Mouse (Mus musculus) kidney, postnatal 14 days (tissue): ENCODE results near the gene Leo1.
"Not testable (repeated sequence)": the region's sequence is repeated elsewhere in the genome, so short reads cannot be mapped to it uniquely, and the experiment has no call there.

ENCODE experiments used
- DNase-seq: peaks from one replicate; pipeline ENCODE4 v3.0.0; 2022; ENCODE audit warnings: mixed read lengths

Leo1 gene

GRCm38 (mm10) chr9:75479106-75479725 lies 37.9 kb downstream of the Leo1 start:
- DNase-seq, result no peak

- DNase-seq, result no peak
Observed at GRCm38 (mm10) chr9:75480536-75481075, 39.3 kb downstream of the Leo1 start.

GRCm38 (mm10) chr9:75485231-75485630 lies 43.9 kb downstream of the Leo1 start:
- no peak for DNase-seq

- DNase-seq, result not testable (repeated sequence)
Observed at GRCm38 (mm10) chr9:75488255-75488654, 46.9 kb downstream of the Leo1 start.

GRCm38 (mm10) chr9:75494407-75495005 lies 53.2 kb downstream of the Leo1 start:
- DNase-seq, result no peak

GRCm38 (mm10) chr9:75495945-75496344 lies 54.6 kb downstream of the Leo1 start:
- DNase-seq, result no peak

GRCm38 (mm10) chr9:75498571-75498970 lies 57.2 kb downstream of the Leo1 start:
- DNase-seq, result no peak

- no peak for DNase-seq
Observed at GRCm38 (mm10) chr9:75504311-75504710, 63.0 kb downstream of the Leo1 start.

- no peak for DNase-seq
Observed at GRCm38 (mm10) chr9:75511236-75511939, 70.1 kb downstream of the Leo1 start.

- peak; percentile 48 for DNase-seq
Observed at GRCm38 (mm10) chr9:75515464-75516113, 74.3 kb downstream of the Leo1 start.
